Mouse (Mus musculus) E14TG2a.4 (cell line): ENCODE data around the gene Hydin.

Experiments
- CTCF ChIP-seq: conservative IDR thresholded peaks from 2 replicates; pipeline ENCODE4 v1.5.1; 2014; ENCODE audit warnings: low read length
- NANOG ChIP-seq: IDR thresholded peaks from 2 replicates; pipeline ENCODE4 v1.6.1; 2014; ENCODE audit warnings: borderline replicate concordance, low read length, mixed read lengths

- TF ChIP-seq CTCF (no peak), NANOG (no peak)
Observed at GRCm38 (mm10) chr8:110253986-110254385, 12.8 kb upstream of the Hydin start.
